Mouse (Mus musculus) embryo, embryonic 9.5 days (tissue): Measurements from ENCODE around the gene Treml1.

Experiments used
- DNase-seq: peaks from one replicate; pipeline ENCODE4 v3.0.0-alpha.2; 2017; ENCODE audit errors: extremely low spot score

Treml1 gene

DNA sequence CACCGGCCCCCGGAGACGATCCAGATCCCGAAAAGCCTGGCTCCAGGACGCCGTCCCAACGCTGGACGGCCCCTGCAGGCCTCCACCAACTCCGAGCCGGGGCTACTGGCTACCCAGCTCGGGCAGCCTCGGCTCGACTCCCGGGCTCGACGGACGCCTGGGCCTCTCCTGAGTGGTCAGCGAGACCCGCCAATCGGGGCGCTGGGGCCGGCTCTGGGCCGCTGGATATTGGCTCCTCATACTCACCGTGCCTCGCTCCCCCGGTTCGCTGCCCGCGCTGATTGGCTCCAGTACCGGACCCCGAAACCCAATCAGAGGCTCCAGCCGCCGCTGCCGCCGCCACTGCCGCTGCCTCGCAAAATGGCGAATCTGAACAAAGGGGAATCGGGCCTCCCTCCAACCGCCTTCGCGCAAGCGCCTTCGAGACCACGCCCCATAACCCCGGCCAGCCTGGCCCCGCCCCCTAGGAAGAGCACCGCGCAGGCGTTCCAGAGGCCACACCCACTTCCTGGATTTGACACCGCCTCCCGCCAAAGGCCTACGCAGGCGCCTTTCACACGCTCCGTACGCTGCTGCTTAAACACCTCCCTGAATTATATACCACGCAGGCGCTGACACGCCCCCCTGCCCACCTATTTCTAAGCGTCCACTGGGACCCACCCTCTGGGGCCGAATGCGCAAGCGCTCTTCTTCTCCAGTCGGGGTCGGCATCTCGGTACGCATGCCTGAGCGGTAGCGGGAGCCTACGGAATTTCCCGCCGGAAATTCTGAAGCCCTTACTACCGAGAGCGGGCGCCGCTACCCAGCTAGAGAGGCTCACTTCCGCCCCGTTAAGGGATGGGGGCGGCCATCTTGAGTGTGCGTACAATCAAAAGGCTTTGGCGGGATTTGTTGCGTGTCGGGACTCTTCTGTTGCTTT, 49.9 kb downstream of the Treml1 start, which contains the start of the genes Nfya and Oard1:
TSS of gene Nfya (minus strand) at position 527 of the 919 bp plus-strand sequence.
TSS of gene Oard1 (plus strand) at position 635 of the 919 bp plus-strand sequence.
- peak; percentile 100 for DNase-seq

DNA sequence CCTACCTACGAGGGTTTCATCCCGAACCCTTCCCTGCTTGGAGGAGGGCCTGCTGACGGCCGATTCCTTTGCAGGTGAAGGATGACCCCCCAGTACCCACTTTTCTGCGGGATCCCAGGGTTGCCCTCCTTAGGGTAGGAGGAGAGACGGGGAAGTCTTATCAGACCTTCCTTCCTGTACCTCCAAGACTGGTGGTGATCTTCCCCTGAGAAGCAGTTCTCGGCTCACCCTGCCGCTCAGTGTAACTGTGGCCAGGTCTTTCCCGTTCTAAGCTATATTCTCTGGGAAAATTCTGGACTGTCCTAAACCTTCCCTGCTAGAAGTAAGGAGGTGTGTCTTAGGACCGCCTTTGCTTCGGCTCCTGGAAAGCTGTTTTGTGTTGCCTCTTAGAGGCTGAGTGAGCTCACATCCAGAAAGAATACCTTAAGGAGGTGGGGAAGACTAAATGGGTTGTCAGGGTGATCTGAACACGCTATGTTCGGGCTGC, 50.6 kb downstream of the Treml1 start:
- no peak for DNase-seq

DNA sequence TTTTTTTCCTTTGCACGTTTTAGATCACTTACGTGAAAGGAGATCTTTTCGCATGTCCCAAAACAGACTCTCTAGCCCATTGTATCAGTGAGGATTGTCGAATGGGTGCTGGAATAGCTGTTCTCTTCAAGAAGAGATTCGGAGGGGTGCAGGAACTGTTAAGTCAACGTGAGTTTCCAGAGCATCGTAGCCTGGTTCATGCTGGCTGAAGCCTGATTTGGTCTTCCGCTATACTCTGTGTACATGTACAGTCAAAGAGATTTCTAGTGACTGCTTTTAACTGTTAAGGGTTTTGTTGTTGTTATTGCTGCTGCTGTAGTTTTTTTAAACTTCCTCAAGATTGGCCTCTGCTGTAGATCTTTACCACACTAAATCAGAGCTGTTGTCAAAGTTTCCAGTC, 51.5 kb downstream of the Treml1 start:
- DNase-seq, result no peak

DNA sequence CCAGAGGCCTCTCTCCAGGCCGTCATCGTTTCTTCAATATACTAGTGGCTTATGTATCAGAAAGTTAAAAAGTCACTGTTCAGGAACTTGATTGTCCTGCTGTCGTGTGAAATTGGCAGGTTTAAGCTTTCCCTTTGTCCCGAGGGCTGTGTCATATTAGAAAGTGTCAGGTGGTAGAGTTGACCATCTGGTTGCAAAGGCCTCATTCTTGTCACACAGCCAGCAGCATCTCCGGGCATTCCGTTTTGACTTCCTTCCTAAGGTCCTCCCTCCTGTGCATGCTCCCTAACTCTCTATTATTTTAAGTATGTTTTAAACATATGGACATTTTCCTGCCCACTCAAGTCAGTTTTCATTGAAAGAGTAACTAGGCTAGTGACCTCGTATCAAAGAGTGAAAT, 56.3 kb downstream of the Treml1 start:
- no peak for DNase-seq
